Mouse (Mus musculus) left cerebral cortex, adult 9 months (tissue): Measurements from ENCODE around the gene Ccdc151.
A peak's percentile ranks its signal among the peaks of the same experiment; 100 is the strongest.

Experiments
- DNase-seq, 2 experiments: peaks; one replicate each; pipeline ENCODE4 v3.0.0; 2022; ENCODE audit warnings: low spot score in 2 of 2

Ccdc151 gene

GRCm38 (mm10) chr9:22002194-22003162 is at the start of gene Ccdc151, which contains the start of gene Prkcsh:
Ccdc151 (minus strand) TSS chr9:22002634.
Prkcsh (plus strand) TSS chr9:22002806.
- peak; percentile 99 to 100 for DNase-seq

GRCm38 (mm10) chr9:22051958-22052254 is 49.5 kb upstream of the Ccdc151 start, which contains the start of gene Elavl3:
Elavl3 (minus strand) TSS chr9:22052023.
- peak in 1 of 2 experiments; percentile 81 for DNase-seq

GRCm38 (mm10) chr9:22051161-22051957 is 48.9 kb upstream of the Ccdc151 start:
- DNase-seq: no peak

DNA sequence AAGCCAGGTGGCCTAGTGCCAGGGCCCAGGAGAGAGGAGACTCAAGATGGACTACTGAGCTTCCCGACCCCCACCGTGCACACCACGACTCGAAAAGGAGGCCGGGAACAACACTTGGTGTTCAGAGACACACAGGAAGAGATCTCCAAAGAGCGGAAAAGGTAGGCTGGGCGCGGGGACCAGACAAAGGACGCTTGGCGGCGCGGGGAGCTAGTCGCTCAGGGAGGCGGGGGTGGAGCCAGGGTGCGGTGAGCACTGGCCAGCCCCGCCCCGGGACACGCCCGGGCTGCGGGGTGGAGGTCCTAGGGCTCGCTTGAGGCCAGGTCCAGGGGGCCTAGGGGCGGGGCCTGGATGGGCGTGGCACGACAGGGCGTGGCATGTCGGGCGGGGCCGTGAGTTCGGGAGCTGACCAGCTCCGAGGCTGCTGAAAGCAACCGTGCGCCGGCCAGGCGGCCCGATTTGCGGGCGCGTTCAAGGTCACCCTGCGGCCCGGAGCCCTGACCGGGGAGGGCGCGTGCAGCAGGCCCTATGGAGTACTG is 48.0 kb upstream of the Ccdc151 start:
- peak in 1 of 2 experiments; percentile 64 for DNase-seq

DNA sequence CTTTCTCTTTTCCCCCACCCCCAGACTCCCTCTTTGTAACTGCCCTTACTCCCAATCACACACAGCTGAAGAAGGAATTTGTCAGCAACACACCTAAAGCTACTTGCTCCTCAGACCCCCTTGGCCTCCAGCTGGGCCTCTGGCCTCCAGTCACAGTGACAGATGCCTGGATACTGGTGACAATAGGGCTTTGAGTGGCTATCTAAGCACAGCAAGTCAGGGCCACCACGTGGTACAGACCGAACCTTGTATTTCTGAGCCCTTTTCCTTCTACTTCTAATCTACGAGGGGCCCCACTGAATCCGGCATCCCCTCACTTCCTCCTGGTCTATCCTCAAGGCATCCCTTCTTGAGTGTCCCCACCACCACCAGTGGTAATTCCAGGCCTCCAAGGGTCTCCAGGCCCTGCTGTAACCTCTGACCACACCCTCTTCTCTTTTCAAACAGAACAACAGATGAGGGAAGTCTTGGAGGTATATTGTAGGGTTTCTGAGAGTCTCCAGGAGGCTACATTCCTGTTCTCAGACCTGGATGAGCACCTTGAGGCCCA is 47.4 kb upstream of the Ccdc151 start:
- DNase-seq: no peak

DNA sequence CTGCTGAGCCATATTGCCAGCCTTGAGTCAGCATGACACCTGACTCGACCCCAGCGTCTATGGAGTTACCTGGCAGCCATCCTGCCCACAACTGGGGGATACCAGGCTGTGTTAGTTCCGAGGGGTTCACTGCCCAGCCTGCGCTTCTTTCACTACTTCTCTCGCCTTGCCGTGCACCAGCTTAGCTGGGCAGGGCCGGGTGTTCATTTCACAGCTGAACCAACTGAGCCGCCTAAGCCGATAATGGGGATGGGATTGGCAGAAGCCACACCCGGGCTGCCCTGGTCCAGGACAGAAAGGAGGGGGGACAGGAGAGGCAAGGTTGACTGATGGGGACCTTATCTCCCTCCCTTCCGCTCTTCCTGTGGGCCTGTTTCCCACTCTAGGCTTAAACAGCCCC is 46.9 kb upstream of the Ccdc151 start:
- no peak for DNase-seq

- DNase-seq: no peak
These were observed 44.9 kb upstream of the Ccdc151 start for GRCm38 (mm10) chr9:22047329-22047728.

DNA sequence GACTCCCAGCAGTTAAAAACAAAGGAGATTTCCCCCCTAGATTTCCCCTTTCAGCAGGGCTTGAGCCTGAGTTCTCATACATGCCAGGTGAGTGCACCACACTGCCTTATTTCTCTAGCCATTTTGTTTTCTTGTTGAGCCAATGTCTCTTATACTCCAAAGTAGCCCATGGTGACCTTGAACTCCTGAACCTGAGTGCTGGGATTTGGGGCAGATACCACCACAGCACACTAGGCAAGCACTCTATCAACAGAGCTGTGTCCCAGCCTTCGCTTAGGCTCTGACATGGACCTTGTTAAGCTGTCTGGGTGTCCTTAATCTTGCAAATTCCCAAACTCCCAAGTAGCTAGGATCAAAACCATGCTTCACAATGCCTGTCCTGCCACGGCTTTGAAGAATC is 39.4 kb upstream of the Ccdc151 start:
- DNase-seq: no peak

DNA sequence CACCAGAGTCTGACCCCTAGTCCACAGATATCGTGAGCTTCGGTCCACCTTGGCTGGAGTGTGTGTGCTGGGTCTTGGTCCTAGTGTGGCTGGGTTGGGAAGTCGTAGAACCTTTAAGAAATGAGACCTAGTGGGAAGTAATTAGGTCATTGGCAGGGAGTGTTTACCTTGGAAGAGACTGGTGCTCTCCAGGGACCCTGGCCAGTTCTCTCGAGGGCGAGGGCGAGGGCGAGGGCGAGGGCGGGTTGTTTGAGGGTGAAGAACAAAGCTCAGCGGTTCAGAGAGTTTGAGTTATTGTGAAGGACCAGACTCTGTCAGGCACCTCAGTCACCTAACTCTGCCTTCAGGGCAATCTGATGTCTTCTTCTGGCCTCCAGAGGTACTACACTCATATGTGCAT is 35.4 kb upstream of the Ccdc151 start:
- no peak for DNase-seq

GRCm38 (mm10) chr9:22035300-22036044 is 33.0 kb upstream of the Ccdc151 start:
- DNase-seq: no peak

DNA sequence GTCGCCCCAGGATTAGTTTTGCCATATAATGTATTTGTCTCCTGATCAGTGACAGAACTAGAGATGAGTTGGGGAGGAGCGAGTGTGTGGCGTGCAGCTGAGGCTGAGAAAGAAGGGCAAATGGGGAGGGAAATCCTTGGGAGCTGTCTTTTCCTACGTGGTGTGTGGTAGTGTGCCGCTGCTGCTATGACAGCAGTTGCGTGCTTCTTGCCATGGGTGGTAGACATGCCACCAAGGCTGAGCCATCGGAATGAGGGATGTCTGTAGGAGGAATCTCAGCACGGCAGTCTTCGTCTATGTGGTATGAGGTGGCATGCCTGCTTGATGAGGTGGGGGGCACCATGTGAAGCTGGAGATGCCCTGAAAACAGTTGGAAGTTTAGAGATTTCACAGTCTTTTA is 28.0 kb upstream of the Ccdc151 start:
- no peak for DNase-seq

GRCm38 (mm10) chr9:22028467-22028866 is 26.0 kb upstream of the Ccdc151 start:
- DNase-seq: no peak

DNA sequence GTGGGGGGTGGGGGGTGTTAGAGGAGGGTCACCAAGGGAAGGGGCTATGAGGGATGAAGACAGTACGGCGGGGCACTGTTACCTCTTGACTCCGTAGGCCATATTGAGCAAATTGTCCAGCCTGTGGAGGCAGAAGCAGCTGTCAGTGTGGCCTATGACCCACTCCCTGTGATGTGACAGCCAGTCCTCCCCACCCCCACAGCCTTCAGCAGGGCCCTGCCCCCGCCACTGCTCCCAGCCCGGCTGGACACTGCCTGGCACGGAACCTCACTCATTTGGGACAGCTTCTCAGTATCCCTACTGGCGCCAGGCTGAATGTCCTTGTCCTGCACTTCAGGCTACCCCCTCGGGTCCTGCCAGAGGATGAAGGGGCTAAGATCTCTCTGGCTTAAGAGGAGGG is 22.2 kb upstream of the Ccdc151 start:
- DNase-seq: peak in 1 of 2 experiments; percentile 49

- DNase-seq: no peak
These were observed 14.9 kb upstream of the Ccdc151 start for GRCm38 (mm10) chr9:22017208-22017825.

- no peak for DNase-seq
These were observed 13.8 kb upstream of the Ccdc151 start for GRCm38 (mm10) chr9:22016245-22016644.

DNA sequence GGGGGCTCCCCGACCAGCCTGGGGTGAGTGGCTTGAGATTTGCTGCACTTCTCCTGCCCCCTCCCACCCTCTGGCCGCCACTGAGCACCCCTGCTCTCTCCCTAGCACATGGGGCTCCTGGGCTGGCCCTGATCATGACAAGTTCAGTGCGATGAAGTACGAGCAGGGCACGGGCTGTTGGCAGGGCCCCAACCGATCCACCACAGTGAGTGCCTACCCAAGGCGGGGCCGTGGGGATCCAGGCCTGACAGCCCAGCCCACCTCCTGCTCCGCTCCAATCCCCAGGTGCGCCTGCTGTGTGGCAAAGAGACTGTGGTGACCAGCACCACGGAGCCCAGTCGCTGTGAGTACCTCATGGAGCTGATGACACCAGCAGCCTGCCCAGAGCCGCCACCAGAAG is 10.3 kb upstream of the Ccdc151 start:
- DNase-seq: no peak

DNA sequence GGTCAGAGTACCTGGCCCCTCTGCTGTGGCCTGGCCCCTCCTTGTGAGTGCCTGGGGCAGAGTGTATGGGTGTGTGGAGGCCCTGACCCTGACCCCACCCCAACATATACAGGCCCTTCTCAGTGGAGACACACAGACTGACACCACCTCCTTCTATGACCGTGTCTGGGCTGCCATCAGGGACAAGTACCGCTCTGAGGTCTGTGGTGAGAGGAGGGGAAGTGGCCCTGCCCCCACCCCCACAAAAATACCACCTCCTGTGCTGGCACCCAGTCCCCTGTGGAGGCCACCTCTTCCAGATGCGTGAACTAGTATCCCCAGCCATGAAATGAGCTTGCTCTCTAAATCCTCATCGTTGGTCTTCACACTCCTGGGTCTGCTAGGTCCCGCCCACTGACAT is 8.6 kb upstream of the Ccdc151 start:
- no peak for DNase-seq

DNA sequence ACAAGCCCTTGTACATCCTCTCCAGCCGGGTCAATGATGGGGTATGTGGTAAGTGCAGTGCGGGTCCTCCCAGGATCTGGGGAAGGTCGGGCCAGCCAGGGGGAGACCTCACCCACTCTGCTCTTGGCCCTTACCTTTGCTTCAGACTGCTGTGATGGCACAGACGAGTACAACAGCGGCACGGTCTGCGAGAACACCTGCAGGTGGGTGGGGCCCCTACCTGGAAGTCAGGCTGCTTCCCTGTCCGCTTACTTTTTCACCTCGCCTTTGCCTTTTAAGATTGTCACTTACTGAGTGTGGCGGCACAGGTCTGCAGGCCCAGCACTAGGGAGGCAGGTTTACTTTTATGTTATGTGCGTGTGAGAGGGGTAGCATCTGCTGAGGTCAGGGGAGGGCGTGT is 2.1 kb upstream of the Ccdc151 start:
- no peak for DNase-seq

DNA sequence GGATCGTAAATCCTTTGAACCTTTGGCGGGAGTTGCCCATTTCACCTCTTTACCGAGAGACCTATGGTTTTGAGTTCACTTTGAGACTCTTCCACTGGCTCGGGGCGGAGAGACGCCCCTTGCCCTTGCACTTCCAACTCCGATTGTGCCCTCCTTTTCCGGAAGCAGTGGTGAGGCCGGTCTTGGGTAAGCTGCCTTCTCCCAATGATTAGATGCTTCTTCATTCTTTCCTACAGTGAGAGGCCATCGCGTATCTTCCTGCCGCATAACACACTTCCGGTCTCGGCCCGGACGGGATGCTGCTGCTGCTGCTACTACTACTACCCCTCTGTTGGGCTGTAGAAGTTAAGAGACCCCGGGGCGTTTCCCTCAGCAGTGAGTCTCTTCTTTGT is 725 bp upstream of the Ccdc151 start:
- DNase-seq: no peak

DNA sequence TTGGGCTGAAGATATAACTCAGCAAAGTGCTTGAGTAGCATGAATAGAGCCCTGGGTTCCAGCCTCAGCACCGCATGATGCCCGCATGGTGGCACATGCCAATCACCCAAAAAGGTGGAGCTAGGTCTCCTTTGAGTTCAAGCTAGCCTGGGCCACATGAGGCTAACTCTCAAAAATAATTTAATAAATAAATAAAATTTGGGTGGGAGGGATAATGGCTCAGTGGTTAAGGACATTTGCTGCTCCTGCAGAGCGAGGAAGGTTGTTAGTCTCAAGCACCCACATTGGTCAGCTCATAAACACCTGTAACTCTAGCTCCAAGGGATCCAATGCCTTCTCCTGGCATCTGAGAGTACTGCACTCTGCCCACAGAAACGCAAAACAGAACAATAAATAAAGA is 801 bp downstream of the Ccdc151 start:
- DNase-seq: no peak

DNA sequence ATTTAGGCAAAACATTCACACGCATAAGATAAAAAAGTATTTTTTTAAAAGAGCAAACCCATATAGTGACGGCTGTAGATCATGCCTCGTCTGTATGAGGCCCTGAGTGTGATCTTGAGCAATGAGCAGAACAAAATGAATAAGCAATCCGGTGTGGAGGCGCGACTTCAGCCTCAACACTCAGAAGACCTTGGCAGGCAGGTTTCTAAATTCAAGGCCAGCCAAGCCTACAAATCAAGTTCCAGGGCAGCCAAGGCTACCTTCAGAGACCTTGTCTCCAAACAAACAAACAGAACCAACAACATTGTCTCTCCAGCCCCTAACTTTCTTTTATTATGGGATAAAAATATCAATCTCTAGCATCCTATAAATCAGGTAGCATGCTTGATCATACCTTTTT is 2.1 kb downstream of the Ccdc151 start:
- DNase-seq: no peak
